Mouse (Mus musculus) ES-CJ7 (cell line): ENCODE measurements around the gene Nup214.

Experiments
- DNase-seq: peaks from one replicate; pipeline ENCODE4 v3.0.0; 2011; ENCODE audit warnings: low read depth, low spot score

Gene Nup214

GRCm38 (mm10) chr2:32043836-32044235 is 69.6 kb downstream of the Nup214 start:
- DNase-seq = no peak

- DNase-seq = no peak
These were observed 71.1 kb downstream of the Nup214 start for GRCm38 (mm10) chr2:32045375-32045774.

GRCm38 (mm10) chr2:32046009-32046408 is 71.8 kb downstream of the Nup214 start:
- DNase-seq = no peak

GRCm38 (mm10) chr2:32047323-32047722 is 73.1 kb downstream of the Nup214 start:
- DNase-seq = no peak

GRCm38 (mm10) chr2:32051791-32052190 is 77.6 kb downstream of the Nup214 start:
- no peak for DNase-seq

GRCm38 (mm10) chr2:32052418-32052817 is 78.2 kb downstream of the Nup214 start:
- no peak for DNase-seq

GRCm38 (mm10) chr2:32055357-32055965 is 81.2 kb downstream of the Nup214 start:
- no peak for DNase-seq

- no peak for DNase-seq
These were observed 82.3 kb downstream of the Nup214 start for GRCm38 (mm10) chr2:32056524-32056923.

GRCm38 (mm10) chr2:32057360-32057759 is 83.1 kb downstream of the Nup214 start:
- no peak for DNase-seq

GRCm38 (mm10) chr2:32057794-32058193 is 83.6 kb downstream of the Nup214 start:
- no peak for DNase-seq

GRCm38 (mm10) chr2:32058241-32058640 is 84.0 kb downstream of the Nup214 start:
- no peak for DNase-seq

- no peak for DNase-seq
These were observed 84.5 kb downstream of the Nup214 start for GRCm38 (mm10) chr2:32058716-32059115.

- no peak for DNase-seq
These were observed 85.4 kb downstream of the Nup214 start for GRCm38 (mm10) chr2:32059613-32060012.

GRCm38 (mm10) chr2:32060228-32060805 is 86.1 kb downstream of the Nup214 start:
- DNase-seq = no peak

GRCm38 (mm10) chr2:32061189-32061588 is 87.0 kb downstream of the Nup214 start:
- DNase-seq = no peak

GRCm38 (mm10) chr2:32061722-32062505 is 87.7 kb downstream of the Nup214 start:
- DNase-seq = no peak

GRCm38 (mm10) chr2:32062626-32063410 is 88.6 kb downstream of the Nup214 start:
- DNase-seq = no peak

- no peak for DNase-seq
These were observed 89.4 kb downstream of the Nup214 start for GRCm38 (mm10) chr2:32063451-32064151.

GRCm38 (mm10) chr2:32064913-32065312 is 90.7 kb downstream of the Nup214 start:
- no peak for DNase-seq

GRCm38 (mm10) chr2:32065371-32065791 is 91.1 kb downstream of the Nup214 start:
- no peak for DNase-seq

- DNase-seq = no peak
These were observed 91.8 kb downstream of the Nup214 start for GRCm38 (mm10) chr2:32066005-32066404.
